12 mouse cellular contexts compared by ENCODE assay signal in the genomic region with DNA sequence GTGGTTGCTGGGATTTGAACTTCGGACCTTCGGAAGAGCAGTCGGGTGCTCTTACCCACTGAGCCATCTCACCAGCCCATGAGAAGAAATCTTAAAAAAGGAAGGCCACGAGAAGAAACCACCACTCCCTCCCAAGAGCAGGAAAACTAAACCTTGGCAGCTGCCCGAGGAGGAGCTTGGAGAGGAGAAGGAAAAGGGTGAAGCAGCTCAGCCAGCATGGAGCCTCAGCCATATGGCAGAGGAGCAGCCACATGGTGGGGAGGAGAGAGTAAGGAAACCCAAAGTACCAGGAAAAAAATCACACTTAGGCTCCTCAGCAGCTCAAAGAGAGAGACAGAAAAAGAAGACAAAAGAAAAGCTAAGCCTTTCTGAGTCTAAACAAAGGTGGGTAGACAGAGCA.
DNase-seq lines count a peak whose midpoint lies in the region.
"Had no signal": no experiment of that assay in that cellular context is flagged by ENCODE, and none has a peak within 500 bp of the region (broad histone marks: within the 10 kb centered on the region; RNA-seq: fewer than 3 reads in every experiment).

No protein-coding gene starts in this region.

- intact Hi-C loops in left cerebral cortex, postnatal 25 days (cut with DNase I), result no loop called here

- peak; percentile 57 to 71 for DNase-seq in frontal cortex, postnatal 36 days (ENCODE audit: low spot score in 2 of 2)
- no peak for DNase-seq in frontal cortex, postnatal 25 days (ENCODE audit: low spot score in 2 of 2)
- peak; percentile 97 for DNase-seq in brain, adult 2 months (ENCODE audit: low read depth, low spot score)
- DNase-seq in cerebellum, adult 8-10 months, result peak; percentile 48
- peak; percentile 47 to 90 for DNase-seq in left cerebral cortex, postnatal 25 days (ENCODE audit: low spot score in 2 of 2)
- DNase-seq in heart, adult 11 months, result no peak
- DNase-seq in kidney, postnatal 36 days, result no peak
- DNase-seq: adrenal gland, postnatal 36 days; heart, adult 2 months; heart, postnatal 10 days; kidney, adult 11 months; kidney, postnatal 4 days had no signal

Comparison
In these comparisons a context has a peak if more than half of its experiments do, and no peak if none do; other contexts are left out.
1. DNase-seq: peak in frontal cortex, postnatal 36 days (2 of 2), brain, adult 2 months (single experiment), cerebellum, adult 8-10 months (single experiment) and left cerebral cortex, postnatal 25 days (2 of 2); none in frontal cortex, postnatal 25 days (0 of 2), heart, adult 11 months (single experiment) and kidney, postnatal 36 days (0 of 2).